In genomic region chr19:28677728-28678438, GRCm38 (mm10) we compare ENCODE assay signal across 8 mouse cellular contexts. TPM values are rescaled to one million over a fixed set of nuclear protein-coding genes. Genes with fewer than 3 reads are reported as not detected.
DNase-seq lines count a peak whose midpoint lies in the region; ATAC-seq and TF ChIP-seq lines count a peak whose summit lies in the region.

No protein-coding gene starts in this region.

- no peak for TF ChIP-seq CTCF in spleen, adult 2 months (IDR thresholded peaks at IDR 0.05; ENCODE audit: extremely low read depth, insufficient read depth, insufficient read length, insufficient replicate concordance)
- TF ChIP-seq CTCF in embryonic fibroblast, embryonic 13.5 days (IDR thresholded peaks at IDR 0.05; ENCODE audit: borderline replicate concordance, insufficient read depth, low read length) = no peak
- TF ChIP-seq CTCF in stomach, postnatal 0 days (IDR thresholded peaks at IDR 0.05; ENCODE audit: low read depth) = peak; percentile 26

- peaks cover 7% of the 10 kb centered on the region for H3K4me1 ChIP-seq in spleen, adult 2 months (ENCODE audit: control insufficient read depth, insufficient read depth, insufficient read length)
- peaks cover 13% of the 10 kb centered on the region; the same call in 1 of the 2 replicates for H3K4me1 ChIP-seq in embryonic fibroblast, embryonic 13.5 days (ENCODE audit: control insufficient read depth, insufficient read depth, low read length)
- peaks cover 2% of the 10 kb centered on the region; the same call in 1 of the 2 replicates for H3K4me1 ChIP-seq in stomach, postnatal 0 days (replicated peaks; ENCODE audit: control insufficient read depth, insufficient read depth)

- no peaks in the 10 kb centered on the region for H3K36me3 ChIP-seq in spleen, adult 2 months (ENCODE audit: control insufficient read depth, insufficient read depth, low read length)
- no peaks in the 10 kb centered on the region for H3K36me3 ChIP-seq in stomach, postnatal 0 days (ENCODE audit: control insufficient read depth, insufficient read depth, low read length)

- H3K9me3 ChIP-seq in stomach, postnatal 0 days (ENCODE audit: control insufficient read depth, low read length) = no peaks in the 10 kb centered on the region

- intact Hi-C loops in heart, postnatal 10 days (cut with DNase I) = no loop called here

- no peak for DNase-seq in spleen, adult 2 months (ENCODE audit: low read depth in 1 of 2, low spot score in 2 of 2)
- DNase-seq in spleen, postnatal 14 days (ENCODE audit: low spot score in 2 of 2) = no peak
- peak; percentile 41 to 46 for DNase-seq in heart, postnatal 10 days
- DNase-seq in kidney, postnatal 4 days = peak; percentile 76 to 84
- peak; percentile 42 for DNase-seq in mesoderm, embryonic 11.5 days (ENCODE audit: low read depth, low spot score)
- DNase-seq in stomach, postnatal 0 days (ENCODE audit: low spot score) = peak; percentile 59
- no peak for DNase-seq in left cerebral cortex, adult 18-20 months (ENCODE audit: low spot score in 2 of 2)

- peak overlapping the region; percentile 37 for H3K27ac ChIP-seq in spleen, adult 2 months (ENCODE audit: insufficient read depth, low read length)
- H3K27ac ChIP-seq in embryonic fibroblast, embryonic 13.5 days (ENCODE audit: insufficient read depth, low read length) = peak overlapping the region; percentile 62
- H3K27ac ChIP-seq in stomach, postnatal 0 days (replicated peaks) = no peak overlapping the region

- ATAC-seq in stomach, postnatal 0 days (ENCODE audit: low FRiP score, low TSS enrichment) = peak; percentile 60

- H3K4me2 ChIP-seq in stomach, postnatal 0 days (replicated peaks; ENCODE audit: low read depth) = peak overlapping the region; percentile 99

- WGBS in spleen, adult 2 months = 2% methylated on average over 31 of the region's 32 CpGs
- 2% methylated on average over 32 of the region's 32 CpGs for WGBS in stomach, postnatal 0 days

- H3K4me3 ChIP-seq in spleen, adult 2 months (ENCODE audit: extremely low read depth, insufficient read depth, insufficient read length) = peak overlapping the region; percentile 59
- H3K4me3 ChIP-seq in embryonic fibroblast, embryonic 13.5 days (ENCODE audit: insufficient read depth, low read length) = peak overlapping the region; percentile 87
- peak overlapping the region; percentile 66 for H3K4me3 ChIP-seq in stomach, postnatal 0 days (ENCODE audit: low read depth, low read length)

- H3K9ac ChIP-seq in stomach, postnatal 0 days (ENCODE audit: low read length) = peak overlapping the region; percentile 61

- no peak for TF ChIP-seq POLR2A in spleen, adult 2 months (IDR thresholded peaks at IDR 0.05; ENCODE audit: low read depth, low read length)
- 0 out of 2 replicates have a peak, but pooled peaks have one; percentile 10 for TF ChIP-seq POLR2A in embryonic fibroblast, embryonic 13.5 days (IDR thresholded peaks at IDR 0.05; ENCODE audit: low read depth, low read length)

- TF ChIP-seq EP300 in stomach, postnatal 0 days (optimal IDR thresholded peaks at IDR 0.05) = no peak

- peaks cover 15% of the 10 kb centered on the region for H3K27me3 ChIP-seq in spleen, adult 2 months (ENCODE audit: control insufficient read depth, insufficient read depth, low read length)
- H3K27me3 ChIP-seq in stomach, postnatal 0 days (ENCODE audit: control insufficient read depth, insufficient read depth, low read length) = 0 out of 2 replicates have a peak, but pooled peaks cover 3% of the 10 kb centered on the region

RNA-seq across cellular contexts. Expression of gene Glis3, which starts 2.0 kb away (rescaled TPM):
- polyA plus RNA-seq in spleen, adult 2 months (2012; rRNA removed) = 1.7 TPM in 2 replicates
- polyA plus RNA-seq in embryonic fibroblast, embryonic 13.5 days (2011; ENCODE audit: insufficient read length, low read depth, missing spikeins) = 26.0 and 31.6 TPM in 2 replicates
- 1 to 10 TPM; 1.7 to 2.0 TPM for total RNA-seq in heart, postnatal 10 days (2021)
- polyA plus RNA-seq in stomach, postnatal 0 days (2015; fragmentation: Nextera tagmentation; extraction: Ambion mirVana) = 0.85 and 1.0 TPM in 2 replicates
- 1 to 10 TPM; 7.3 to 7.5 TPM for total RNA-seq in left cerebral cortex, adult 18-20 months (2021)

Comparison
In these comparisons a context has a peak if more than half of its experiments do, and no peak if none do; other contexts are left out.
1. DNase-seq: peak in heart, postnatal 10 days (2 of 2), kidney, postnatal 4 days (2 of 2), mesoderm, embryonic 11.5 days (single experiment) and stomach, postnatal 0 days (single experiment); none in spleen, adult 2 months (0 of 2), spleen, postnatal 14 days (0 of 2) and left cerebral cortex, adult 18-20 months (0 of 2).
2. RNA of gene Glis3, which starts 2.0 kb away (polyA plus RNA-seq): 26.0 to 31.6 TPM in embryonic fibroblast, embryonic 13.5 days; 1.7 TPM in spleen, adult 2 months and 0.85 to 1.0 TPM in stomach, postnatal 0 days; every median in the first group is over 10 times any median in the second.
3. Peak in every context shown above with its lines, with median percentiles within 50 percentile points of each other: H3K4me3 ChIP-seq.